Comparison of ENCODE assay signal across 27 mouse cellular contexts in the genomic region with DNA sequence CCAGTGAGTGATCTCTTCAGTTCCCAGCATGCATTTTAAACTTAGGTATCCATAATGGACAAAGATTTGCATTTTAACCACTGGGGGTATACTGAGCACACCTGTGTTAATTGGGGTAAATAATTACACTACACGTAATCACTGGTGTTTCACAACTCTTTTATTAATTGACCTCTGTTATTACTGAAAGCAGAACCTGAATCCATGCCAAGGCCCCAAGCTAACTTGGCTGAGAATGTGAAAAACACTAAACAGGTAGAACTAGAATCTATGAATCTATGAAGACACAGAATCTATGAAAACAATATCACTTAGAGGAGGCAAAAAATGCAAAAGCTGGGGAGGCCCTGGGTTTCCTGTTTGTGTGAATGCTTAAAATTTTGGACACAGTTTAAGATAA. TPM values are rescaled to one million over a fixed set of nuclear protein-coding genes. Genes with fewer than 3 reads are reported as not detected.
A peak's percentile ranks its signal among the peaks of the same experiment; 100 is the strongest.
DNase-seq lines count a peak whose midpoint lies in the region; ATAC-seq lines count a peak whose summit lies in the region.
"Had no signal": no experiment of that assay in that cellular context is flagged by ENCODE, and none has a peak within 500 bp of the region (broad histone marks: within the 10 kb centered on the region; RNA-seq: fewer than 3 reads in every experiment).

No protein-coding gene starts in this region.

- no peak overlapping the region for H3K9ac ChIP-seq in kidney, embryonic 16.5 days (replicated peaks; ENCODE audit: low read length)
- H3K9ac ChIP-seq: embryonic facial prominence, embryonic 12.5 days; forebrain, embryonic 13.5 days; forebrain, embryonic 15.5 days had no signal

- DNase-seq in heart, adult 11 months = peak; percentile 70
- no peak for DNase-seq in heart, postnatal 25 days (ENCODE audit: low spot score)
- peak; percentile 79 for DNase-seq in kidney, adult 9 months
- DNase-seq in kidney, adult 18-20 months = no peak
- peak; percentile 58 to 60 for DNase-seq in kidney, postnatal 36 days
- DNase-seq: adrenal gland, adult 8-10 months; adrenal gland, postnatal 14 days; adrenal gland, postnatal 36 days; B cell, adult 2 months; cerebellum, adult 11-12 months; cerebellum, adult 2 months; cerebellum, adult 9-10 months; cerebellum, postnatal 10 days; cerebellum, postnatal 25 days had no signal

- no peaks in the 10 kb centered on the region for H3K4me1 ChIP-seq in kidney, embryonic 16.5 days (ENCODE audit: insufficient read depth, low read length)
- H3K4me1 ChIP-seq: embryonic facial prominence, embryonic 10.5 days; embryonic facial prominence, embryonic 12.5 days had no signal

- no peak overlapping the region for H3K4me2 ChIP-seq in kidney, embryonic 16.5 days (replicated peaks; ENCODE audit: low read depth, low read length)
- H3K4me2 ChIP-seq: embryonic facial prominence, embryonic 12.5 days; forebrain, embryonic 13.5 days; forebrain, embryonic 15.5 days had no signal

- no peaks in the 10 kb centered on the region for H3K9me3 ChIP-seq in kidney, embryonic 16.5 days (ENCODE audit: low read length)
- H3K9me3 ChIP-seq: embryonic facial prominence, embryonic 10.5 days; embryonic facial prominence, embryonic 12.5 days; forebrain, embryonic 13.5 days; forebrain, embryonic 15.5 days; G1E had no signal

- 88% methylated on average over 1 of the region's 1 CpGs for WGBS in kidney, embryonic 16.5 days

- intact Hi-C loops in heart, postnatal 25 days (cut with DNase I) = no loop called here

- H3K36me3 ChIP-seq in kidney, embryonic 16.5 days (ENCODE audit: insufficient read depth, low read length) = peaks cover 66% of the 10 kb centered on the region

- ATAC-seq in kidney, embryonic 16.5 days (ENCODE audit: low FRiP score, low TSS enrichment) = no peak
- ATAC-seq: activated CD4-positive, CD25-positive, alpha-beta regulatory T cell, adult 4 months; CD4-positive, CD25-positive, alpha-beta regulatory T cell, adult 4 months; forebrain, embryonic 13.5 days; forebrain, embryonic 15.5 days; Patski had no signal

- no peak overlapping the region for H3K4me3 ChIP-seq in kidney, embryonic 16.5 days (ENCODE audit: low read length)
- H3K4me3 ChIP-seq: embryonic facial prominence, embryonic 10.5 days; embryonic facial prominence, embryonic 12.5 days; forebrain, embryonic 13.5 days; forebrain, embryonic 15.5 days had no signal

- no peaks in the 10 kb centered on the region for H3K27me3 ChIP-seq in kidney, embryonic 16.5 days (ENCODE audit: insufficient read depth, low read length)
- H3K27me3 ChIP-seq: CH12.LX; embryonic facial prominence, embryonic 12.5 days; forebrain, embryonic 13.5 days; forebrain, embryonic 15.5 days; Patski had no signal

- H3K27ac ChIP-seq in kidney, embryonic 16.5 days (ENCODE audit: low read length) = no peak overlapping the region
- H3K27ac ChIP-seq: embryonic facial prominence, embryonic 10.5 days; embryonic facial prominence, embryonic 12.5 days; forebrain, embryonic 13.5 days; forebrain, embryonic 15.5 days had no signal

RNA-seq across cellular contexts. Expression of a gene that starts 18.8 kb away (rescaled TPM):
- 10 to 100 TPM; 65.9 to 74.1 TPM for total RNA-seq in heart, postnatal 25 days (2021)
- 293 and 329 TPM in 2 replicates for polyA plus RNA-seq in kidney, embryonic 16.5 days (2015; fragmentation: Nextera tagmentation; extraction: Ambion mirVana)

RNA-seq across cellular contexts. Expression of a gene that starts 19.0 kb away (rescaled TPM):
- total RNA-seq in heart, postnatal 25 days (2021) = 10 to 100 TPM; 10.5 to 11.2 TPM
- polyA plus RNA-seq in kidney, embryonic 16.5 days (2015; fragmentation: Nextera tagmentation; extraction: Ambion mirVana) = 10.0 and 11.1 TPM in 2 replicates

RNA-seq across cellular contexts. Expression of a gene that starts 44.5 kb away (rescaled TPM):
- total RNA-seq in heart, postnatal 25 days (2021) = not detected
- 2.0 and 2.8 TPM in 2 replicates for polyA plus RNA-seq in kidney, embryonic 16.5 days (2015; fragmentation: Nextera tagmentation; extraction: Ambion mirVana)
- total RNA-seq: adrenal gland, postnatal 14 days; adrenal gland, postnatal 36 days had no signal
- polyA plus RNA-seq: activated CD4-positive, CD25-positive, alpha-beta regulatory T cell, adult 4 months; CD4-positive, CD25-positive, alpha-beta regulatory T cell, adult 4 months had no signal

RNA-seq across cellular contexts. Expression of a gene that starts 48.1 kb away (rescaled TPM):
- total RNA-seq in heart, postnatal 25 days (2021) = not detected
- polyA plus RNA-seq in kidney, embryonic 16.5 days (2015; fragmentation: Nextera tagmentation; extraction: Ambion mirVana) = 0.29 TPM in 1 of 2 replicates, not detected in the other
- total RNA-seq: adrenal gland, adult 18-20 months; adrenal gland, adult 8-10 months; adrenal gland, postnatal 14 days; adrenal gland, postnatal 36 days; CH12.LX; G1E had no signal
- polyA plus RNA-seq: activated CD4-positive, CD25-positive, alpha-beta regulatory T cell, adult 4 months; CD4-positive, CD25-positive, alpha-beta regulatory T cell, adult 4 months; embryonic facial prominence, embryonic 10.5 days; embryonic facial prominence, embryonic 12.5 days; embryonic facial prominence, embryonic 14.5 days; forebrain, embryonic 11.5 days; forebrain, embryonic 13.5 days; forebrain, embryonic 15.5 days; G1E; Patski had no signal

Comparison
In these comparisons a context has a peak if more than half of its experiments do, and no peak if none do; other contexts are left out.
1. DNase-seq: peak in heart, adult 11 months (single experiment), kidney, adult 9 months (single experiment) and kidney, postnatal 36 days (2 of 2); none in heart, postnatal 25 days (single experiment) and kidney, adult 18-20 months (single experiment).